Mouse (Mus musculus) liver, embryonic 15.5 days (tissue): ENCODE measurements at regions not wholly inside any gene's neighbourhood (a gene's known extent, or its start where the extent isn't known, plus 50 kb on each side); places are given as distances from the start of the nearest gene placed in this dataset.

Experiments
- ATAC-seq: fragments of 200-750 bp; cut with Nextera tagmentation; 2 replicates; pipeline ENCODE4 v1.8.0; 2017; ENCODE audit warnings: moderate number of reproducible peaks, mild to moderate bottlenecking, moderate library complexity; ENCODE audit not compliant: insufficient read depth
- H3K27ac ChIP-seq: fragments of 300-500 bp; sonication (generic); replicated peaks from 2 replicates; pipeline ENCODE4 v1.5.1; 2015; ENCODE audit warnings: mild to moderate bottlenecking, inconsistent platforms
- H3K27me3 ChIP-seq: fragments of 300-500 bp; sonication (generic); 2 replicates; pipeline ENCODE4 v1.6.1; 2015; ENCODE audit warnings: mild to moderate bottlenecking, inconsistent platforms
- H3K36me3 ChIP-seq: fragments of 300-500 bp; sonication (generic); replicated peaks from 2 replicates; pipeline ENCODE4 v1.6.1; 2015; ENCODE audit warnings: moderate library complexity, mild to moderate bottlenecking, inconsistent platforms
- H3K4me1 ChIP-seq: fragments of 300-500 bp; sonication (generic); replicated peaks from 2 replicates; pipeline ENCODE4 v1.6.1; 2015; ENCODE audit warnings: inconsistent platforms
- H3K4me2 ChIP-seq: fragments of 300-500 bp; sonication (generic); 2 replicates; pipeline ENCODE4 v1.6.1; 2015; ENCODE audit warnings: moderate library complexity, mild to moderate bottlenecking, inconsistent platforms
- H3K4me3 ChIP-seq: fragments of 300-500 bp; sonication (generic); replicated peaks from 2 replicates; pipeline ENCODE4 v1.5.1; 2015; ENCODE audit warnings: mild to moderate bottlenecking, inconsistent platforms
- H3K9ac ChIP-seq: fragments of 300-500 bp; sonication (generic); 2 replicates; pipeline ENCODE4 v1.6.1; 2015; ENCODE audit warnings: moderate library complexity, mild to moderate bottlenecking, inconsistent platforms
- H3K9me3 ChIP-seq: fragments of 300-500 bp; sonication (generic); replicated peaks from 2 replicates; pipeline ENCODE4 v1.6.1; 2016; ENCODE audit warnings: inconsistent platforms
- WGBS: fragments of 180-500 bp; shearing (Covaris S2); methylation state at CpG from one replicate; pipeline ENCODE4 v1.1.7; 2015; ENCODE audit warnings: mixed read lengths; ENCODE audit not compliant: insufficient replicate concordance; 5-methylcytosine and 5-hydroxymethylcytosine counted together

DNA sequence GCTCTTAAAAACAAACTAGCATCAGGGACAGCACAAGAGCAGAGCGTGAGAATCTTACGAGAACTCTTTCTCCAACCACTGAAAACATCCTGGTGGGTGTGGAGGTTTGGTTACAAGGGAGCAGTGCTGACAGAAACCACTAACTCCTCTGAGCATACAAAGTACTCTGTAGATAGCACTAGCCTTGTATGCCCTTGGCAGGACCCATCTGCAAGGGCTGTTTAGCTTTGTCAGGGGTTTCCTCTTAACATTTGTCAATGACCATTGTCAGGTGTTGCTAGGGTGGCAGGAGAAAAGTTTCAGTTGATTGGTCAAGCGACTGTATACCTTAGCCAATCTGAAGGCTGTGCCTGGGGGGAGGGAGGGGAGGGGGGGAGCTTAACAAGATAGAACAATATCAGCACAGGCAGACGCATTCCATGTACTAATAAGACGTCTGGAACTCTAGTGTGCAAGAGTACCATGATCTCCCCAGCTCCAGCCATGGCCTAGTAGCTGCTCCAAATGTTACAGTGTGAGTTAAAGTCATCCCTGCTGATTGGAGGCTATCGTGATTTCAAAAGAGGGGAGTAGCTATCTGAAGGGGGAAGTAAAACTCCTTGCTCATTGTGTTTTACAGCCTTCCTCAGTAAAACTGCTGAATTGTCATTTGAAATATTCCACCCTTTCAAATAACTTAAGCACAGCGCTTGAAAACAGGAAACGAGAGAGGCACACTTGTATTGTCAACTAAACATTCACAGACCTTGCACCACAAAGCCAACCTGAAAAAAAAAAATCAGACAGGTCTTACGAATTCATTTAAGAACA, 140.9 kb upstream of the Smim15 start:
- Histone ChIP-seq H3K4me3 (no peak overlapping the region), H3K4me2 (no peak overlapping the region), H3K9me3 (no peaks in the 10 kb centered on the region), H3K36me3 (no peaks in the 10 kb centered on the region), H3K9ac (no peak overlapping the region), H3K27ac (peak overlapping the region; percentile 14; the same call in 1 of the 2 replicates), H3K27me3 (no peaks in the 10 kb centered on the region), H3K4me1 (no peaks in the 10 kb centered on the region)
- peak; percentile 58 for ATAC-seq
- WGBS: 14% methylated on average over 9 of the region's 9 CpGs

- WGBS: 49% methylated on average over 5 of the region's 5 CpGs
Observed at GRCm38 (mm10) chr13:107902800-107903149, 141.5 kb upstream of the Smim15 start.

GRCm38 (mm10) chr13:107899600-107900229, 144.5 kb upstream of the Smim15 start:
- Histone ChIP-seq H3K27me3 (peaks cover 2% of the 10 kb centered on the region), H3K27ac (no peak overlapping the region), H3K4me2 (no peak overlapping the region), H3K4me3 (no peak overlapping the region), H3K9me3 (no peaks in the 10 kb centered on the region), H3K9ac (no peak overlapping the region), H3K4me1 (no peaks in the 10 kb centered on the region), H3K36me3 (no peaks in the 10 kb centered on the region)
- ATAC-seq: no peak
- 51% methylated on average over 8 of the region's 8 CpGs for WGBS

More at GRCm38 (mm10) chr13:107902800-107903149, 141.5 kb upstream of the Smim15 start:
- Histone ChIP-seq H3K9me3 (no peaks in the 10 kb centered on the region), H3K27ac (no peak overlapping the region; the same call in 1 of the 2 replicates), H3K4me3 (no peak overlapping the region), H3K36me3 (no peaks in the 10 kb centered on the region), H3K9ac (no peak overlapping the region), H3K4me2 (no peak overlapping the region), H3K4me1 (no peaks in the 10 kb centered on the region), H3K27me3 (no peaks in the 10 kb centered on the region)
- ATAC-seq: no peak

DNA sequence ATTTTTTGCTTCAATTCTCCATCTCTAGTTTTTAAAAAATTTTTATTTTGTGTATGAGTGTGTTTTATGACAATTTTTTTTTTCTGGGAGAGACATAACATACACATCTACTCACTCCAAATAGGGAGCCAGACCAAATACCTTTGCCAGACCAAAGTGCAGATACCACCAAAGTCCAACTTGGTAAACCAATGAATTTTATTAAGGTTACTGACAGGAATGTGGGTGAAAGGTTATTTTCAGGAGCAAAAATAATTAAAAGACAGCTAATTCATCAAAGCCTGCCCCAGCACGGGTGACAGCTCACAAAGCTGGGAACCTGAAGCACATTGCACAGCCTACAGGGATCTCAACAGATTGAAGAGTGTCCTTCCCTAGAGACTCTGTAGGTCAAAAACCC, 146.6 kb upstream of the Smim15 start:
- Histone ChIP-seq H3K27me3 (peaks cover 21% of the 10 kb centered on the region), H3K4me1 (0 out of 2 replicates have a peak, but pooled peaks cover 2% of the 10 kb centered on the region), H3K9me3 (no peaks in the 10 kb centered on the region), H3K27ac (no peak overlapping the region), H3K9ac (no peak overlapping the region), H3K4me2 (no peak overlapping the region), H3K4me3 (no peak overlapping the region), H3K36me3 (no peaks in the 10 kb centered on the region)
- 62% methylated on average over 1 of the region's 1 CpGs for WGBS
- ATAC-seq: no peak

DNA sequence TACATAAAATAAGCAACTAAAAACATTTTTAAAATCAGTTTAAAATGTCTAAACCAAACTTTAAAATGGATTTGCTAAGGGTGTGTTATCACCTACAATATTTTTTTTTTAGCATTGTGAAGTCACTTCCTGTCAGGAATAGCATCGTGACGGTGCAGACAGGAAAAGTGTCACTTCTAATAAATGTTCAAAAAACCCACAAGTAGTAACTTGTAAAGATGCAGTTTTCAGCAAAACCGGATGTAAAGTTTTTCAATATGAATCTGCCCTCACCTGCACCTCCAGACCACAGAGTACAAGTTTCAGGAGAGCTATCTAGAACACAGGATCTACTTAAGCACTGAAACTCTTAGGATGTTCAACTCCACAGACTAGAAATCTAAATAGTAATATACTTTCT, 147.1 kb upstream of the Smim15 start:
- Histone ChIP-seq H3K9ac (no peak overlapping the region), H3K4me1 (peaks cover 2% of the 10 kb centered on the region; the same call in 1 of the 2 replicates), H3K27me3 (peaks cover 26% of the 10 kb centered on the region), H3K27ac (no peak overlapping the region), H3K4me3 (no peak overlapping the region), H3K36me3 (no peaks in the 10 kb centered on the region), H3K9me3 (no peaks in the 10 kb centered on the region), H3K4me2 (no peak overlapping the region)
- no peak for ATAC-seq
- 25% methylated on average over 3 of the region's 3 CpGs for whole genome bisulfite sequencing

- H3K9ac ChIP-seq: no peak overlapping the region
- no peaks in the 10 kb centered on the region for H3K36me3 ChIP-seq
- 55% methylated on average over 8 of the region's 8 CpGs for WGBS
- no peaks in the 10 kb centered on the region for H3K9me3 ChIP-seq
- no peak overlapping the region for H3K4me2 ChIP-seq
- peaks cover 61% of the 10 kb centered on the region for H3K27me3 ChIP-seq
- no peak overlapping the region for H3K27ac ChIP-seq
- ATAC-seq: no peak
- H3K4me3 ChIP-seq: no peak overlapping the region
- peaks cover 26% of the 10 kb centered on the region for H3K4me1 ChIP-seq
Observed at GRCm38 (mm10) chr13:107893581-107894183, 150.6 kb upstream of the Smim15 start.

GRCm38 (mm10) chr13:107893081-107893480, 151.2 kb upstream of the Smim15 start:
- Histone ChIP-seq H3K27ac (no peak overlapping the region), H3K27me3 (peaks cover 67% of the 10 kb centered on the region), H3K4me2 (no peak overlapping the region), H3K9me3 (no peaks in the 10 kb centered on the region), H3K4me3 (no peak overlapping the region), H3K4me1 (peaks cover 26% of the 10 kb centered on the region), H3K9ac (no peak overlapping the region), H3K36me3 (no peaks in the 10 kb centered on the region)
- ATAC-seq: no peak
- 68% methylated on average over 4 of the region's 4 CpGs for WGBS

DNA sequence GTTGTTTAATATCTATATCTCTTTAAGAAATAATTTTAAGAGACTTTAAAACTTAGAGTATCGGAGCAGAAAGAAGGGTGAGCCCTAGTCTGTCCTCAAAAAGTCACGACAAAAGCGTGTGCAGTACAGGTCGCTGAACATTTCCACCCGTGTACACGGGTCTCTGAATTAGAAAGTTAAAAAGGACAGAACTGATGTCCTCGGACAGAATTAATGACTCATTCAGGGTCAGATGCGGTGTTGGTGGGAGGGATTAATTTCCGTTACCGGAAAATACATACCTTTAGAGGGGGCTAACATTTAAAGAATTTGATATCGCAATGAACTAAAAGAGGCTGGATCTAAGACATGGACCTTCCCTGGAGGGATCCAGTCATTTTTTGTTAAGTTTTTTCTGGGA, 152.3 kb upstream of the Smim15 start:
- H3K27me3 ChIP-seq: peaks cover 78% of the 10 kb centered on the region
- H3K4me2 ChIP-seq: peak overlapping the region; percentile 80
- no peaks in the 10 kb centered on the region for H3K36me3 ChIP-seq
- 15% methylated on average over 11 of the region's 11 CpGs for whole genome bisulfite sequencing
- H3K27ac ChIP-seq: no peak overlapping the region
- no peaks in the 10 kb centered on the region for H3K9me3 ChIP-seq
- peaks cover 26% of the 10 kb centered on the region for H3K4me1 ChIP-seq
- no peak for ATAC-seq
- peak overlapping the region; percentile 61 for H3K4me3 ChIP-seq
- H3K9ac ChIP-seq: no peak overlapping the region

- Histone ChIP-seq H3K4me3 (peak overlapping the region; percentile 61), H3K27ac (peak overlapping the region; percentile 65), H3K36me3 (no peaks in the 10 kb centered on the region), H3K9ac (peak overlapping the region; percentile 26; the same call in 1 of the 2 replicates), H3K9me3 (no peaks in the 10 kb centered on the region), H3K4me1 (peaks cover 26% of the 10 kb centered on the region), H3K27me3 (peaks cover 86% of the 10 kb centered on the region), H3K4me2 (peak overlapping the region; percentile 80)
- under 1% methylated on average over 95 of the region's 95 CpGs for WGBS
- ATAC-seq: peak; percentile 17
Observed at GRCm38 (mm10) chr13:107890866-107891821, 153.1 kb upstream of the Smim15 start.

DNA sequence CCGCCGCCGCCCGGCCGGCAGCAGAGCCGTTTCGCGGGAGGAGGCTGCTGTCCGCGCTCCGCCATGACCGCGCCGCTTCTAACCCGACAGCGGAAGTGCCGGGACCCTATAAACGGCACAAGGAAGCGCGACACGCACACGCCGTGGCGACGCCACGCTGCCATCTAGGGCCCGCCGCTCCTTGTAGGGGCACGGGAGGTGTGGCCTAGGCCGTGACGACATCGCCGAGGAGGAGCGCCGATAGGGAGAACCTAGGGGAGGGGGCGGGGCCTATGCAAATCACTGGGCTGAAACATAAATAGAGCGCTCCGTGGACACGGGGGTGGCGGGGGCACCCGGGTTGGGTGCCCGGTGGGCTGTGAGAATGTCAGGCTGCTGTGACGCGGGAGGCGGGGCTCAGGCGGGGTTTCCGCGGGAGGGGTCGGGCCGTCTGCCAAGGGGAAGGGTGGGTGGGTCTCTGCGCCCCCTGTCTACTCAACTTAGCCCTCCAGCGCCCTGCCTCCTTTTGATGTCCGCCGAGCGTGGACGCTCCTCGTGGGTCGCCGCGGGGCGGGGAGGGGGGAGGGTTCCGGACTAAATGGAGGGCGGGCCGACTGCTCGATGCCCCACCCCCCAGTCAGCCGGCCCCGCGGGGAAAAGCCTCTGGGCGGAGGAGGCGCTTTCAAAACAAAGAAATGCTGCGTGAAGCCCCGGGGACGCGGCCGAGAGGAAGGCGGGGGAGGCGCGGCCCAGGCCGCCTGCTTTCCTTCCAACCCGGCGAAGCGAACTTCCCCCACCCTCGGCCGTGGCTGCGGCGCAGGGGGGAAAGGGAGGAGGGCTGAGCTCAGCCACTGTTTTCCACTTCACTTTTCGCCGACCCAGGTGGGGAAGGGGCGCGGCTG, 154.0 kb upstream of the Smim15 start:
- peaks cover 26% of the 10 kb centered on the region for H3K4me1 ChIP-seq
- WGBS: under 1% methylated on average over 87 of the region's 90 CpGs
- peak overlapping the region; percentile 61 for H3K4me3 ChIP-seq
- peak; percentile 87 for ATAC-seq
- peak overlapping the region; percentile 42 for H3K9ac ChIP-seq
- peak overlapping the region; percentile 80 for H3K4me2 ChIP-seq
- H3K9me3 ChIP-seq: no peaks in the 10 kb centered on the region
- H3K36me3 ChIP-seq: no peaks in the 10 kb centered on the region
- H3K27ac ChIP-seq: peak overlapping the region; percentile 65
- peaks cover 94% of the 10 kb centered on the region for H3K27me3 ChIP-seq
